Mouse (Mus musculus) hindbrain, embryonic 14.5 days (tissue): ENCODE results near the gene Rest. TPM values are rescaled to one million over a fixed set of nuclear protein-coding genes. Genes with fewer than 3 reads are reported as not detected.
A peak's percentile ranks its signal among the peaks of the same experiment; 100 is the strongest.

Experiments
- ATAC-seq: fragments of 200-750 bp; cut with Nextera tagmentation; 2 replicates; pipeline ENCODE4 v1.8.0; 2017; ENCODE audit warnings: moderate number of reproducible peaks, mild to moderate bottlenecking, moderate TSS enrichment, moderate library complexity; ENCODE audit not compliant: low FRiP score
- DNase-seq: peaks from one replicate; pipeline ENCODE4 v3.0.0-alpha.2; 2015; ENCODE audit warnings: low spot score
- H3K27ac ChIP-seq: fragments of 300-500 bp; sonication (generic); 2 replicates; pipeline ENCODE4 v1.5.1; 2014; ENCODE audit warnings: mild to moderate bottlenecking, moderate library complexity
- H3K27me3 ChIP-seq: fragments of 300-500 bp; sonication (generic); 2 replicates; pipeline ENCODE4 v1.6.1; 2014; ENCODE audit warnings: mild to moderate bottlenecking, low read length, mixed read lengths; ENCODE audit not compliant: control insufficient read depth, insufficient read depth
- H3K36me3 ChIP-seq: fragments of 300-500 bp; sonication (generic); replicated peaks from 2 replicates; pipeline ENCODE4 v1.6.1; 2014; ENCODE audit not compliant: control insufficient read depth, insufficient read depth
- H3K4me1 ChIP-seq: fragments of 300-500 bp; sonication (generic); replicated peaks from 2 replicates; pipeline ENCODE4 v1.6.1; 2014; ENCODE audit warnings: antibody characterized with exemption, low read length, mixed read lengths; ENCODE audit not compliant: control insufficient read depth, insufficient read depth
- H3K4me2 ChIP-seq: fragments of 300-500 bp; sonication (generic); replicated peaks from 2 replicates; pipeline ENCODE4 v1.6.1; 2014; ENCODE audit warnings: mild to moderate bottlenecking, moderate library complexity
- H3K4me3 ChIP-seq: fragments of 300-500 bp; sonication (generic); replicated peaks from 2 replicates; pipeline ENCODE4 v1.5.1; 2014; ENCODE audit warnings: mild to moderate bottlenecking, low read length
- H3K9ac ChIP-seq: fragments of 300-500 bp; sonication (generic); 2 replicates; pipeline ENCODE4 v1.6.1; 2014
- H3K9me3 ChIP-seq: fragments of 300-500 bp; sonication (generic); 2 replicates; pipeline ENCODE4 v1.6.1; 2016; ENCODE audit warnings: low read length; ENCODE audit not compliant: control insufficient read depth
- WGBS: fragments of 180-500 bp; shearing (Covaris S2); extraction: QIAGEN DNeasy Blood & Tissue Kit; methylation state at CpG from one replicate; pipeline ENCODE4 v1.1.7; 2014; 5-methylcytosine and 5-hydroxymethylcytosine counted together
- polyA plus RNA-seq: library from polyadenylated mRNA; unstranded; fragments of >200 nt; fragmentation: Nextera tagmentation; extraction: Ambion mirVana; gene quantifications from 2 replicates; pipeline ENCODE4 v1.2.1, GENCODE M21; 2014

Rest gene
- polyA plus RNA-seq, 1 experiment from 2014 or later, result 8.6 TPM

DNA sequence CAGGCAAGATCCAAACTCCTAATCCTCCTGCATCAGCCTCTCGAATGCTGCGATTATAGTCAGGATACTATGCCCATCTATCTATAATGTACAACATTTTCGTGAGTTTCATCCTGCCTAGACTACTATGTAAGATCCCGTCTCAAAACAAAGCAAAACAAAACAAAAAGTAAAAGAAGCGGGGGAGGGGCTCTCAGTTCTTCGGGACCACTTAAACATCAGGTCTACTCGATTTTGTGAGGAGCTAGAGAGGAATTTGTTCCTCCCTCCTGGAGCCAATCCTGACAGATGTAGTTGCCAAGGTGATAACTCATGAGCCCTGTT is 19.9 kb upstream of the Rest start:
- ATAC-seq (peak; percentile 16; the same call in 1 of the 2 replicates), DNase-seq (no peak)
- peaks cover 9% of the 10 kb centered on the region; the same call in 1 of the 2 replicates for H3K4me1 ChIP-seq
- H3K4me2 ChIP-seq, result peak overlapping the region; percentile 47
- no peaks in the 10 kb centered on the region for H3K27me3 ChIP-seq
- H3K9ac ChIP-seq, result no peak overlapping the region
- no peaks in the 10 kb centered on the region for H3K9me3 ChIP-seq
- H3K36me3 ChIP-seq, result no peaks in the 10 kb centered on the region
- no peak overlapping the region for H3K27ac ChIP-seq
- H3K4me3 ChIP-seq, result no peak overlapping the region
- 41% methylated on average over 7 of the region's 7 CpGs for WGBS

DNA sequence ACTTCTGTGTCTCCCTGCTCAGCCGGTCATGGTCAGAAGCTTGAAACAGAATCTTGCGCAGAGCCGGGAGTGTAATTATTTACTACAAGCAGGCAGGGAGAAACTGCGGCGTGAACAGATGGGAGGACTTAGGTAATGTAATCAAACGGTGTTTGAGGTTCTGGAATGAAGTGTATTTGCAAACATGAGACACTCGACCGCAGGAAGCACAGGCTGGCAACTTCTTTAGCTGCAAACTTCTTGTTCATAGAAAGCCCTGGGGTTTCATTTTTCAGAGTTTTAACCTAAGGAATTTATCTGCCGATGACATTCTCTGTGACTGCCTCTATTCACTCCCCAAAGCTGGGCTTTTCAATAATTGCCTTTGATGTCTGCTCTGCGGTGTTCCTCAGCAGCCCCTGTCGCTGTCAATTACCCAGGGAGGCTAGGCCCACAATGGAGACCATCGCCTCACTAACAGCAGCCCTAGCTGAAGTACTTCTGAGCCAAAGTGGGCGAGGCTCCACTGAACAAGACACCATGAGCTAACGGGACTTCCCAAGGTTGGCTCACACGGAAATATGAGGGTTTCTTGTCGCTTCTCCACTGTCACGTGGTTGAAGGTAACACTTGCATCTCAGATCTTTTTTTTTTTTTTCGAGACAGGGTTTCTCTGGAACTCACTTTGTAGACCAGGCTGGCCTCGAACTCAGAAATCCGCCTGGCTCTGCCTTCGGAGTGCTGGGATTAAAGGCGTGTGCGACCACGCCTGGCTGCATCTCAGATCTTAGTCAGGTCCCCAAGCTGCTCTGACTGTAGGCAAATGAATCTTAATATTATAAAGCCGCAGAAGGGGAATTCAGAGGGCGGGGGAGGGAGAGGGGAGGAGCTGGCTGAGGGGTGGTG is 19.3 kb upstream of the Rest start:
- 28% methylated on average over 26 of the region's 26 CpGs for WGBS
- Histone ChIP-seq H3K27ac (no peak overlapping the region), H3K9ac (no peak overlapping the region), H3K4me1 (peaks cover 9% of the 10 kb centered on the region; the same call in 1 of the 2 replicates), H3K36me3 (no peaks in the 10 kb centered on the region), H3K27me3 (no peaks in the 10 kb centered on the region), H3K9me3 (no peaks in the 10 kb centered on the region), H3K4me3 (no peak overlapping the region), H3K4me2 (peak overlapping the region; percentile 47)
- ATAC-seq (peak; percentile 49; the same call in 1 of the 2 replicates), DNase-seq (peak; percentile 62)

DNA sequence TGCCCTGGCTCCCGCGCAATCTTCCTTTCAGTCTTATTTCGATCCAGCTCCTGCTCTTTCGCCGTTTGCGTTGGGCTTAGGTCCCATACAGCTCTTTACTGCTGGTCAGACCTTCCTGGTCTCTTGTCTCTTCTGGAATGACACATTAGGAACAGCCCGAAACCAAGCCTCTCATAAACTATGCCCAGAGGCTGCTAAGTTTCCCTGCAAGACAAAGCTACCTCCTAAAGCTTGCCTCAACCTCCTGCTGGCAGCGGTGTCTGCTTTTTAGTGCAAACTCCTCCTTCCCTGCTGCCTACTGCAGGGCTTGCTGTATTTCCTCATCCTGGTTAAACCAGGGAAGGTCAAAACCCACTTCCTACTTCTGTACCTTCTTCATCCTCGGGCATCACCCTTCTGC is 15.2 kb upstream of the Rest start:
- H3K27me3 ChIP-seq, result no peaks in the 10 kb centered on the region
- no peak overlapping the region for H3K27ac ChIP-seq
- H3K9me3 ChIP-seq, result no peaks in the 10 kb centered on the region
- 71% methylated on average over 9 of the region's 9 CpGs for WGBS
- no peak overlapping the region for H3K4me3 ChIP-seq
- DNase-seq (no peak), ATAC-seq (no peak)
- peaks cover 9% of the 10 kb centered on the region; the same call in 1 of the 2 replicates for H3K4me1 ChIP-seq
- no peaks in the 10 kb centered on the region for H3K36me3 ChIP-seq
- no peak overlapping the region for H3K9ac ChIP-seq
- H3K4me2 ChIP-seq, result no peak overlapping the region

DNA sequence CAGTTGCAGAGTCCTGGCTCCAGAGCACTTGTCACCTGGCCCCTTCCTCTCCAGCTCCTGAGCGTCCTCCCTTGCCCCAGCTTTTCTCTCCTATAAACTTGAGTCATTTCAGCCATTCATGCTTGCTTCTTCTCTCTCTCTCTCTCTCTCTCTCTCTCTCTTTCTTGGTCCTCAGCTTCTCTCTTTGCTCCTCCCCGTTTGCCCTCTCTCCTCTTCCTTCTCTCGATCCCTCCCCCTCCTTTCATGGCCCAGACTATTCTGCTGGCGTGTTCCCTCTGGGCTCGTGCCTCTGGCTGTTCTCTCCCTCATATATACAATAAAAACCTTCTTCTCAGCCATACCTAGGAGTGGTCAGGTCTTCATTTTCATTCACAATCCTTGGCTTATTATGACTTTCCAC is 13.6 kb upstream of the Rest start:
- Histone ChIP-seq H3K4me1 (no peaks in the 10 kb centered on the region), H3K27ac (no peak overlapping the region), H3K27me3 (no peaks in the 10 kb centered on the region), H3K9me3 (no peaks in the 10 kb centered on the region), H3K9ac (no peak overlapping the region), H3K4me3 (no peak overlapping the region), H3K4me2 (no peak overlapping the region), H3K36me3 (no peaks in the 10 kb centered on the region)
- ATAC-seq, result no peak
- 37% methylated on average over 5 of the region's 5 CpGs for WGBS
- DNase-seq, result no peak

DNA sequence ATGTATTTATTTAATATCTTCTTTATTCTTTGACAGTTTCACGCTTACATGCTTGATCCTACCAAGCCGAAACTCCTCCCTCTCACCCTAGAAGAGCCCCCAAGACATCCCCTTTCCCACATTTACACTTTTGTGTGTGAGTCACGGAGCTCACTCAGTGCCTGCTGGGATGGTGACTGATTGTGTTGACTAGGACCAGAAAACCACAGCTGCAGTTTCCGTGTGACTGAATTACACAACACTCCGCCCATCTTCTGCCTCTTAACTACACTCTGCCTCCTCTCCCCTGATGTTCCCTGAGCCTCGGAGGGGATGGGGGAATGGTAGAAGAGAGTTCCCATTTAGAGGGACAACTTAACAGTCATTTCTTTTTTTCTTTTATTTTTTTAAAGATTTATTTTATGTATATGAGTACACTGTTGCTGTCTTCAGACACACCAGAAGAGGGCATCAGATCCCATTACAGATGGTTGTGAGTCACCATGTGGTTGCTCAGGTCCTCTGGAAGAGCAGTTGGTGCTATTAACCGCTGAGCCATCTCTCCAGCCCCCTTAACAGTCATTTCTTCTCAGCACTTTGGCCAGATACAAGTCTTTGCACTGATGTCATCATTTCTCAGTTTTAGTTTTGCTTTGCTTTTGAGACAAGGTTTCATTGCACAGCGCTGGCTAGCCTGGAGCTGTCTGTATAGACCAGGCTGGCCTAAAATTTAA is 13.0 kb upstream of the Rest start:
- no peak overlapping the region for H3K27ac ChIP-seq
- H3K36me3 ChIP-seq, result no peaks in the 10 kb centered on the region
- DNase-seq (no peak), ATAC-seq (no peak)
- H3K9me3 ChIP-seq, result no peaks in the 10 kb centered on the region
- no peak overlapping the region for H3K4me2 ChIP-seq
- no peak overlapping the region for H3K9ac ChIP-seq
- H3K4me1 ChIP-seq, result no peaks in the 10 kb centered on the region
- H3K27me3 ChIP-seq, result no peaks in the 10 kb centered on the region
- no peak overlapping the region for H3K4me3 ChIP-seq
- WGBS, result 62% methylated on average over 8 of the region's 8 CpGs

DNA sequence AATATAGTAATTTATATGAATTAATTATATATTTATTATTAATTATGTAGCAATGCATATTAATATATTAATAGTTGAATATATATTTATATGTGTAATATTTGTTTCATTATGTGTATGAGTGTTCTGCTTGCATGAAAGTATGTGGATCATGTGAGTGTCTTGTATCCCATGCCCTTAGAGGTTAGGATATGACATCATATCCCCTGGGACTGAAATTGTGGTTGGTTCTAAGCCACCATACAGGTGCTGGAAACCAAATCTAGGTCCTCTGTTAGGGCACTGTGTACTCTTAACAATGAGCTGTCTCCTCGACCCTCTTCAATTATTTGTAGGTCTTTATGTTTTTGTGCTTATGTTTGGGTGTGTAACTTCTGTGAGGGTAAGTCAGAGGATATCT is 12.1 kb upstream of the Rest start:
- Histone ChIP-seq H3K4me2 (no peak overlapping the region), H3K36me3 (no peaks in the 10 kb centered on the region), H3K4me1 (no peaks in the 10 kb centered on the region), H3K27ac (no peak overlapping the region), H3K9ac (no peak overlapping the region), H3K4me3 (no peak overlapping the region), H3K9me3 (no peaks in the 10 kb centered on the region), H3K27me3 (no peaks in the 10 kb centered on the region)
- ATAC-seq, result no peak
- WGBS, result 86% methylated on average over 1 of the region's 1 CpGs
- no peak for DNase-seq

DNA sequence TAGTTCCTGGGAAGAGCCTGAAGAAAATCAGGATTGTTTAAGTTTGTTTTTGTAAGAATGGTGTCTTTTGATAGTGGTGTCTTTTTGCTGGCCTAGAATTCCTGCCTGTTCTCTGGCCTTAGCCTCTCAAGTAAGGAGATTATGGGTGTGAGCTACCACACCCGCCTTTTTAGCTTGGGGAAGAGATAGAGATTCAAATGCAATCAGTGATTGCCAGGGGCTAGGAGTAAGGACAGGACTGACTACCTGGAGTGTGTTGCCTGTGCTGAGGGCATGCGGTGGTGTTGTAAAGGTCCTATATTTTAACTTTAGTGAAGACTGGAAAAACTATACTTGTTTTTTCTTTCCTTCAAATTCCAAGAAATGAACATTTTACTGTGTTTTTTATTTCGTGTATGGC is 10.9 kb upstream of the Rest start:
- WGBS, result 70% methylated on average over 3 of the region's 3 CpGs
- Histone ChIP-seq H3K4me2 (no peak overlapping the region), H3K4me3 (no peak overlapping the region), H3K27me3 (no peaks in the 10 kb centered on the region), H3K4me1 (no peaks in the 10 kb centered on the region), H3K27ac (no peak overlapping the region), H3K9me3 (no peaks in the 10 kb centered on the region), H3K9ac (no peak overlapping the region), H3K36me3 (no peaks in the 10 kb centered on the region)
- DNase-seq (no peak), ATAC-seq (no peak)

DNA sequence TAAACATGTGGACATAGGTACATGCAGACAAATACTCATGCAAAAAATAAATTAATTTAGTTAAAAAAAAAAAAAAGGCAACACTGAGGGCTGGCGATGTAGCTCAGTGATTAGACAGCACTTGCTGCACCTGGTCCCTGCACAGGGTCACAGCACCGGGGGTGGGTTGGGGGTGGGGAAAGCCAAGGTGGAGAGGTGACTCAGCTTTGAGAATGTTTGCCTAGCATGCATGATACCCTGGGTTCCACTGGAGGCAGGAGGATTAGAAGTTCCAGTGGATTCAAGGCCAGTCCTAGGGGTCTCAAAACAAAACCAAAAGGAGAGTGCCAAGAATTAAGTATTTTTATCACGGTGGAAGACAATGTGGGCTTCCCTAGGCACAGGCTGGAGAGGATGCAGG is 7.7 kb upstream of the Rest start:
- ATAC-seq (no peak), DNase-seq (no peak)
- Histone ChIP-seq H3K27me3 (no peaks in the 10 kb centered on the region), H3K27ac (no peak overlapping the region), H3K9ac (no peak overlapping the region), H3K9me3 (no peaks in the 10 kb centered on the region), H3K4me1 (no peaks in the 10 kb centered on the region), H3K36me3 (no peaks in the 10 kb centered on the region), H3K4me3 (no peak overlapping the region), H3K4me2 (no peak overlapping the region)
- 68% methylated on average over 3 of the region's 3 CpGs for WGBS

DNA sequence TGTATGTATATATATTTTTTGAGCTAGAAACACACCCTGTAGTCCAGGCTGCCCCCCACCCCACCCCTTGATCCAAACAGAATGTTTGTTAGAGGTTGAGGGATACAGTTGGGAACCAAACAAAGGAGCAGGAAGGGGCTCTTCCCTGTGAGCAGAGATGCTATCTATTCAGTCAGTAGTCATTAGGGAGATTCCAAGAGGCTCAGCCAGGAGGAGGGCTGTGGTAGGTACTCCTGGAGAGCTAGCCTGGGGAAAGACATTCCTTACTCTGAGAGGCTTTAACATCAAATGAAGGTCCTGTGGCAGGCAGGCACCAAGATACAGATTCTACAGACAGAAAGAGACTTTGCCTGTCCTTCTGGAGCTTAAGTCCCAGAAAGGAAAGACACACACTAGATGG is 6.0 kb upstream of the Rest start:
- Histone ChIP-seq H3K9me3 (no peaks in the 10 kb centered on the region), H3K36me3 (no peaks in the 10 kb centered on the region), H3K27ac (no peak overlapping the region), H3K4me1 (no peaks in the 10 kb centered on the region), H3K27me3 (no peaks in the 10 kb centered on the region), H3K4me3 (no peak overlapping the region), H3K9ac (no peak overlapping the region), H3K4me2 (no peak overlapping the region)
- DNase-seq (no peak), ATAC-seq (no peak)
